Mouse (Mus musculus): Measurements from ENCODE around the gene Fam210b.

DNA sequence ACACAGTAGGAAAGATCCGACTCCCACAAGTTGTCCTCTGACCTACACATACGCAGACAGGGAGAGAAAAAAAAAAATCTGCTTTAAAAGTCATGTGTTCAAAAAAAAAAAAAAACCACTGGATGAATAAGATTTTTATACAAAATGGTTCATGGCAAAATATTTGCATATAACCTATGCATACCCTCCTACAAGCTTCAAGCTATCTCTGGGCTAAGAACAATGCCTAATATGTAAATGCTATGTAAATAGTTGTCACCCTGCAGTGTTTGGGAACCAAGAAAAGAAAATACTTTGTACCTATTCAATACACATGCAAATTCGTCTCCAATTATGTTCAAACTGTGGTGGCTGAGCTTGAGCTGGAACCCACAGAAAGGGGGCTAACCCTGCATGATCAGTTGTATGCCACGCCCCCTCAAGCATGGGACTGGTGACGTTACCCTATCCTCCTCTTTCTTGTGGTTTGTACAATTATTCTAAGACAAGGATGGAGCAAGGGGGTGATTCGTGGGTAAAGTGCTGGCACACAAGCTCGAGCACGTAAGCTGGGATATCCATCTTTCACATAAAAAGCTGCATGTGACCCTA, 41.2 kb upstream of the Fam210b start:
- no peak for TF ChIP-seq CTCF (IDR thresholded peaks at IDR 0.05)
- TF ChIP-seq EP300 (IDR thresholded peaks at IDR 0.05), result no peak

All from lung, postnatal 0 days (tissue).